Mouse (Mus musculus) left cerebral cortex, postnatal 25 days (tissue): Measurements from ENCODE around the gene Synm. TPM values are rescaled to one million over a fixed set of nuclear protein-coding genes. Genes with fewer than 3 reads are reported as not detected.

Source experiments
- microRNA-seq, 2 experiments: library from miRNA; unstranded; fragments of <30 nt; microRNA quantifications; one replicate each; pipeline ENCODE4 v1.2.0; 2022
- total RNA-seq, 2 experiments: library from RNA; stranded (reverse); gene quantifications; 2 replicates each; pipeline ENCODE4 v1.2.3; 2021

Gene Synm
- total RNA-seq, 2 experiments from 2014 or later = 16.8 to 17.6 TPM

Small RNA genes within 50 kb of the gene (microRNA-seq; reads per million reads assigned to microRNA genes)
- gene Gm23844 = 0 reads per million in 2 experiments

Other genes starting within 250 kb of the Synm start
- gene Lrrc28, start 114.5 kb downstream of the Synm start, total RNA-seq = 10 to 100 TPM; 33.8 to 36.8 TPM
- 10 to 100 TPM in 1 of 2 experiments, 1 to 10 TPM in 1; 7.1 to 10.3 TPM for gene Ttc23, start 112.3 kb downstream of the Synm start, total RNA-seq
- 10 to 100 TPM; 45.8 to 47.3 TPM for gene Igf1r, start 193.1 kb upstream of the Synm start, total RNA-seq